Comparison of ENCODE assay signal across 8 mouse cellular contexts in genomic region chr2:145161046-145161700, GRCm38 (mm10). TPM values are rescaled to one million over a fixed set of nuclear protein-coding genes. Genes with fewer than 3 reads are reported as not detected.
DNase-seq lines count a peak whose midpoint lies in the region; ATAC-seq lines count a peak whose summit lies in the region.
"Had no signal": no experiment of that assay in that cellular context is flagged by ENCODE, and none has a peak within 500 bp of the region (broad histone marks: within the 10 kb centered on the region; RNA-seq: fewer than 3 reads in every experiment).

No protein-coding gene starts in this region.

- no peaks in the 10 kb centered on the region for H3K4me1 ChIP-seq in intestine, embryonic 15.5 days (replicated peaks)
- H3K4me1 ChIP-seq in midbrain, embryonic 13.5 days (replicated peaks), result no peaks in the 10 kb centered on the region

- no peak overlapping the region for H3K27ac ChIP-seq in intestine, embryonic 15.5 days
- H3K27ac ChIP-seq in midbrain, embryonic 13.5 days, result no peak overlapping the region

- peak; percentile 73 for ATAC-seq in activated CD4-positive, CD25-positive, alpha-beta regulatory T cell, adult 4 months
- peak; percentile 71; the same call in 1 of the 2 replicates for ATAC-seq in intestine, embryonic 15.5 days
- ATAC-seq in midbrain, embryonic 13.5 days, result peak; percentile 79

- H3K4me2 ChIP-seq in intestine, embryonic 15.5 days (replicated peaks), result no peak overlapping the region
- no peak overlapping the region for H3K4me2 ChIP-seq in midbrain, embryonic 13.5 days (replicated peaks)

- no peaks in the 10 kb centered on the region for H3K27me3 ChIP-seq in intestine, embryonic 15.5 days (replicated peaks)
- H3K27me3 ChIP-seq in midbrain, embryonic 13.5 days, result 0 out of 2 replicates have a peak, but pooled peaks cover 3% of the 10 kb centered on the region

- no peaks in the 10 kb centered on the region for H3K36me3 ChIP-seq in intestine, embryonic 15.5 days
- H3K36me3 ChIP-seq in midbrain, embryonic 13.5 days, result no peaks in the 10 kb centered on the region

- no peak overlapping the region for H3K4me3 ChIP-seq in intestine, embryonic 15.5 days (replicated peaks)
- no peak overlapping the region for H3K4me3 ChIP-seq in midbrain, embryonic 13.5 days (replicated peaks)
- H3K4me3 ChIP-seq: myocyte had no signal

- no peaks in the 10 kb centered on the region for H3K9me3 ChIP-seq in intestine, embryonic 15.5 days
- H3K9me3 ChIP-seq in midbrain, embryonic 13.5 days, result no peaks in the 10 kb centered on the region

- WGBS in intestine, embryonic 15.5 days, result 30% methylated on average over 12 of the region's 12 CpGs
- 30% methylated on average over 12 of the region's 12 CpGs for WGBS in midbrain, embryonic 13.5 days

- intact Hi-C loops in left cerebral cortex, postnatal 10 days (cut with DNase I), result loop anchor here (2.0 kb wide), 1 partner anchor 428 kb away; no protein-coding TSS in a partner anchor

- peak; percentile 94 to 95 for DNase-seq in cerebellum, postnatal 10 days
- DNase-seq in gastrocnemius, adult 18-20 months (ENCODE audit: low spot score), result peak; percentile 79
- DNase-seq in left cerebral cortex, postnatal 10 days (ENCODE audit: extremely low spot score in 1 of 2, low spot score in 2 of 2), result peak; percentile 73 to 84
- DNase-seq in spleen, postnatal 4 days (ENCODE audit: low spot score in 2 of 2), result peak; percentile 56 to 85

- H3K9ac ChIP-seq in intestine, embryonic 15.5 days, result no peak overlapping the region
- H3K9ac ChIP-seq in midbrain, embryonic 13.5 days (replicated peaks), result no peak overlapping the region

RNA-seq across cellular contexts. Expression of gene Slc24a3, which starts 6.4 kb away (rescaled TPM):
- under 1 TPM; 0.56 to 0.76 TPM for polyA plus RNA-seq in activated CD4-positive, CD25-positive, alpha-beta regulatory T cell, adult 4 months (2017; shearing (Covaris generic))
- total RNA-seq in gastrocnemius, adult 18-20 months (2021), result 1 to 10 TPM in 1 of 2 experiments, under 1 TPM in 1; 0.89 to 1.4 TPM
- polyA plus RNA-seq in intestine, embryonic 15.5 days (2015; fragmentation: Nextera tagmentation; extraction: Ambion mirVana), result 5.3 and 6.9 TPM in 2 replicates
- 100 to 1,000 TPM; 147 to 153 TPM for total RNA-seq in left cerebral cortex, postnatal 10 days (2021)
- 4.5 and 5.1 TPM in 2 replicates for polyA plus RNA-seq in midbrain, embryonic 13.5 days (2015; fragmentation: Nextera tagmentation; extraction: Ambion mirVana)
